Mouse (Mus musculus) liver, adult 2 months (tissue): ENCODE measurements around the gene Rack1. TPM values are rescaled to one million over a fixed set of nuclear protein-coding genes. Genes with fewer than 3 reads are reported as not detected.

Experiments
- DNase-seq: peaks from one replicate; pipeline ENCODE4 v3.0.0-alpha.2; 2011; ENCODE audit warnings: low read depth, low spot score; ENCODE audit errors: extremely low read depth
- H3K27ac ChIP-seq: fragments of 200-500 bp; replicated peaks from 2 replicates; pipeline ENCODE4 v1.5.1; 2012; ENCODE audit warnings: low read depth, mild to moderate bottlenecking, control low read depth, inconsistent platforms, low read length; ENCODE audit not compliant: insufficient read depth
- H3K27me3 ChIP-seq: fragments of 200-500 bp; 2 replicates; pipeline ENCODE4 v1.6.1; 2012; ENCODE audit warnings: mild to moderate bottlenecking, moderate library complexity, low read length, inconsistent platforms; ENCODE audit not compliant: control insufficient read depth, insufficient read depth
- H3K36me3 ChIP-seq: fragments of 200-500 bp; 2 replicates; pipeline ENCODE4 v1.6.1; 2012; ENCODE audit warnings: low read length, inconsistent platforms; ENCODE audit not compliant: control insufficient read depth, insufficient read depth
- H3K4me1 ChIP-seq: fragments of 200-500 bp; 2 replicates; pipeline ENCODE4 v1.6.1; 2011; ENCODE audit warnings: low read length; ENCODE audit not compliant: control insufficient read depth, insufficient read depth
- H3K4me3 ChIP-seq: fragments of 200-500 bp; 2 replicates; pipeline ENCODE4 v1.5.1; 2011; ENCODE audit warnings: low read depth, mild to moderate bottlenecking, control low read depth, low read length, moderate library complexity; ENCODE audit not compliant: insufficient read depth
- H3K79me2 ChIP-seq: fragments of 200-500 bp; 2 replicates; pipeline ENCODE4 v1.6.1; 2012; ENCODE audit warnings: inconsistent platforms, mild to moderate bottlenecking, low read length, moderate library complexity; ENCODE audit not compliant: control insufficient read depth, insufficient read depth
- H3K9ac ChIP-seq: fragments of 200-500 bp; 2 replicates; pipeline ENCODE4 v1.6.1; 2012; ENCODE audit warnings: low read depth, mild to moderate bottlenecking, control low read depth, inconsistent platforms, low read length
- CTCF ChIP-seq: fragments of 200-500 bp; IDR thresholded peaks from 2 replicates; pipeline ENCODE4 v1.5.1; 2011; ENCODE audit warnings: low read depth, low read length, control low read depth
- POLR2A ChIP-seq: fragments of 200-500 bp; IDR thresholded peaks from 2 replicates; pipeline ENCODE4 v1.6.1; 2011; ENCODE audit warnings: low read length, control low read depth; ENCODE audit not compliant: insufficient read depth; ENCODE audit errors: extremely low read depth
- WGBS: fragments of 180-500 bp; shearing (Covaris S2); methylation state at CpG from one replicate; pipeline ENCODE4 v1.1.7; 2018; 5-methylcytosine and 5-hydroxymethylcytosine counted together
- polyA plus RNA-seq: library from polyadenylated mRNA; depleted of rRNA; stranded (reverse); fragments of >200 nt; gene quantifications from 2 replicates; pipeline ENCODE4 v1.2.3, GENCODE M21; 2012; rRNA removed
- total RNA-seq: library from RNA; depleted of rRNA; stranded (reverse); fragments of >200 nt; gene quantifications from 2 replicates; pipeline ENCODE4 v1.2.3, GENCODE M21; 2014; rRNA removed

The Rack1 gene
- total and polyA plus RNA-seq, 2 experiments: 507 to 687 TPM

DNA sequence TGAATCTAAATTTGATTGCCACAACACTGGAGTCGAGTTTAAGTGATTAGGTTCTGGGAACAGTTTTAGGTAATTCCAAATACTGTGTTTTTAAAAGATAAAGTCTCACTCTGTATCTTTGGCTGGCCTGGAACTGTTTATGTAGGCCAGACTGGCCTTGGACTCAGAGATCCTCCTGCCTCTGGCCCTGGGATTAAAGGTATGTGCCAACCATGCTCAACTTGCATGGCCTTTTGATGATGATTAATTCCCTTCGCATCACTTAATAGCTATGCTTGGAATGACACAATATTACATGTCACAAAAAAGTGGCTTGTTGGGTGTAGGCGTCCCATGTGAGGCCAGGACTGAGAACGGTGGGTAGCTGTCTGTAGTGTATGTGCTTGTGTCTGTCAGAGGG lies 52.1 kb downstream of the Rack1 start:
- DNase-seq: peak; percentile 86
- WGBS: 24% methylated on average over 4 of the region's 4 CpGs
- TF ChIP-seq CTCF (no peak), POLR2A (no peak)

DNA sequence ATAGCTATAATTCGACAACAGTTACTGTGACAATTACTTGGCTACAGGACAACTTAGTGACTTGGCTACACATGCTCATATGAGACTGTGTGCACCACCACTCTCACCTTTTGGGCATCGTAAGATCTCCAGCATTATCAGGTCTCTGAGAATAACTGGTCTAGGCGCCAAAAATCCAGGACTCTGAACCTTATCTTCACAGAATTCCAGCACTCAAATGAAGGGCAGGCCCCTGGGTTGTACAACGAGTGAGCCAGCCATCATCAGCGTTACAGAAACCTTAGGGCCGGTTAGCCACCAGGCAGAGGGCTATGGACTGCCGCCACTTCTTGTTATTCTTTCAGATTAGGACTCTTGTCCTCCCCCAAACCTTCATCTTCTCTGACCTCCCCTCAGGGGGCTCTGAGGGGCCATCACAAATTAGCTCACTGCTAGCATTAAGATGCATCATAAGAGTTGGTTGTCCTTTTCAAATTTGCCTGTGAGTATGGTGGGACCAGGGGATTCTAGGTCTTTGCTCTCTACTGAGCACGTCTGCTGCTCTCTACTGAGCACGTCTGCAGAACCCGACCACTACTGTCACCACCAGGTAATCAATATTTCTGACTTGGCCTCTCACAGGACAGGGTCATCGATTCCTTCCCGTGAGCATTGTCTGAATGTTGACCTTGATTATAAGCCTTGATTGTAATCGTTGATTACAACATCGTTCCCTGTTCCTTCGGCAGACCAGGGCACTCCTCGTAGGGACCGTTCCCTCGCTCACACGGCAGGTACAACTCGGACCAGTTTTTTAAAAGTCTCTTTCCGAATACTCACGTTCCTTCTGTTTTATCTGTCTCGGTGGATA lies 52.7 kb downstream of the Rack1 start:
- Histone ChIP-seq H3K4me3 (peak overlapping the region; percentile 56), H3K27ac (peak overlapping the region; percentile 70), H3K79me2 (no peaks in the 10 kb centered on the region), H3K9ac (peak overlapping the region; percentile 7; the same call in 1 of the 2 replicates), H3K4me1 (peaks cover 17% of the 10 kb centered on the region), H3K27me3 (no peaks in the 10 kb centered on the region), H3K36me3 (peaks cover under 1% of the 10 kb centered on the region; the same call in 1 of the 2 replicates)
- DNase-seq: peak; percentile 75
- TF ChIP-seq CTCF (no peak), POLR2A (no peak)
- 6% methylated on average over 23 of the region's 23 CpGs for WGBS

More for the DNA sequence above, 52.1 kb downstream of the Rack1 start:
- no peak overlapping the region for H3K4me3 ChIP-seq
- H3K4me1 ChIP-seq: peaks cover 17% of the 10 kb centered on the region
- H3K79me2 ChIP-seq: no peaks in the 10 kb centered on the region
- no peak overlapping the region for H3K9ac ChIP-seq
- H3K27ac ChIP-seq: peak overlapping the region; percentile 70
- H3K27me3 ChIP-seq: no peaks in the 10 kb centered on the region
- peaks cover 2% of the 10 kb centered on the region; the same call in 1 of the 2 replicates for H3K36me3 ChIP-seq

DNA sequence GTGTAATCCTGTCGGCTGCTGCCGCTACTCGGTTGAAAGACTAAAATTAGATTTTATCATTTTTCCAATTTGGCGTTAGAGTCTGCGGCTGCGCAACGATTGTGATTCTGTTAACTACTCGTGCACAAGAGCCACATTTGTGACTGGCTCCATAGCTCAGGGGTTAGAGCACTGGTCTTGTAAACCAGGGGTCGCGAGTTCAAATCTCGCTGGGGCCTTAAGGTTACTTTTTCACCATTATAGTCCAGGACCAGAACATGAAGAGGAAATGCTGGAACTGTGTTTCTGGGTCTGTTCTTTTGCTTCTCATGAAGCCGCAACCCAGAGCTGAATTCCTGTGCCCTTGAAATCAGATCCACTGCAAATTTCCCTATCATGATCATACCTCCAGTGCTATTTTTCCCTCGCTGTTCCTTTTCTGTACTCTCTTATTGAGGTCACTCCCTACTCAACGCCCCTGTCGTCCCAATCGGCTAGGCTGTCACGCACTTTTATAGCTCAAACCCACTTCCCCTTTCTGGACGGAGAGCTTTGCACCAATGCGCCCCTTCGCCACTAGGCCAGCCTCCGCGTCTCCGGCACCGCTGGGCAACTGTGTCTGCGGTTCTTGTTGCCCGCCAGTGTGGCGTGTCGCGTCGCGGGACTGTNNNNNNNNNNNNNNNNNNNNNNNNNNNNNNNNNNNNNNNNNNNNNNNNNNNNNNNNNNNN lies 53.5 kb downstream of the Rack1 start:
- no peaks in the 10 kb centered on the region for H3K27me3 ChIP-seq
- peak overlapping the region; percentile 70 for H3K27ac ChIP-seq
- peak; percentile 85 for DNase-seq
- H3K9ac ChIP-seq: peak overlapping the region; percentile 69
- peak overlapping the region; percentile 77 for H3K4me3 ChIP-seq
- H3K36me3 ChIP-seq: no peaks in the 10 kb centered on the region; the same call in 1 of the 2 replicates
- no peaks in the 10 kb centered on the region for H3K79me2 ChIP-seq
- TF ChIP-seq CTCF: peak; percentile 43
- no peak for TF ChIP-seq POLR2A
- WGBS: 1% methylated on average over 31 of the region's 31 CpGs
- peaks cover 18% of the 10 kb centered on the region for H3K4me1 ChIP-seq

Other genes with a start within 250 kb of the Rack1 start
- 11.4 and 13.2 TPM in 2 replicates for gene Trim41, start 17.0 kb downstream of the Rack1 start, total RNA-seq
- gene Trim41, start 17.0 kb downstream of the Rack1 start, polyA plus RNA-seq: 13.7 and 18.2 TPM in 2 replicates
- 5.8 and 11.2 TPM in 2 replicates for gene Trim7, start 25.8 kb downstream of the Rack1 start, total RNA-seq
- 11.0 and 16.3 TPM in 2 replicates for gene Trim7, start 25.8 kb downstream of the Rack1 start, polyA plus RNA-seq
- gene Gm12184, start 26.3 kb downstream of the Rack1 start, total RNA-seq: 1.5 and 2.0 TPM in 2 replicates
- gene Gm12184, start 26.3 kb downstream of the Rack1 start, polyA plus RNA-seq: 5.5 and 5.8 TPM in 2 replicates
- 43.0 and 48.4 TPM in 2 replicates for gene Irgm1, start 71.4 kb downstream of the Rack1 start, total RNA-seq
- 29.9 and 33.3 TPM in 2 replicates for gene Irgm1, start 71.4 kb downstream of the Rack1 start, polyA plus RNA-seq
- 1.3 and 1.9 TPM in 2 replicates for gene Gm5431, start 101.9 kb downstream of the Rack1 start, total RNA-seq
- gene Gm5431, start 101.9 kb downstream of the Rack1 start, polyA plus RNA-seq: 0.10 and 0.12 TPM in 2 replicates
- 2.3 and 4.0 TPM in 2 replicates for gene Psme2b, start 145.9 kb downstream of the Rack1 start, total RNA-seq
- gene Psme2b, start 145.9 kb downstream of the Rack1 start, polyA plus RNA-seq: 2.5 and 3.0 TPM in 2 replicates
- gene Olfr56, start 178.6 kb downstream of the Rack1 start, total RNA-seq: 0.20 and 0.28 TPM in 2 replicates
- 0.05 TPM in 1 of 2 replicates, not detected in the other for gene Olfr56, start 178.6 kb downstream of the Rack1 start, polyA plus RNA-seq
- 4.1 and 5.1 TPM in 2 replicates for gene 9930111J21Rik1, start 179.1 kb downstream of the Rack1 start, total RNA-seq
- 0.44 and 0.48 TPM in 2 replicates for gene 9930111J21Rik1, start 179.1 kb downstream of the Rack1 start, polyA plus RNA-seq
- 0.13 and 0.18 TPM in 2 replicates for gene Gm12185, start 191.9 kb downstream of the Rack1 start, total RNA-seq
- gene Gm12185, start 191.9 kb downstream of the Rack1 start, polyA plus RNA-seq: 0.02 TPM in 1 of 2 replicates, not detected in the other
- gene Tgtp1, start 193.8 kb downstream of the Rack1 start, total RNA-seq: 9.8 and 11.1 TPM in 2 replicates
- 1.4 and 2.8 TPM in 2 replicates for gene Tgtp1, start 193.8 kb downstream of the Rack1 start, polyA plus RNA-seq